Mouse (Mus musculus): ENCODE data around the gene Slc44a3.

- TF ChIP-seq CTCF (IDR thresholded peaks at IDR 0.05; ENCODE audit: borderline replicate concordance, extremely low read depth, insufficient read depth, insufficient read length) = no peak
- TF ChIP-seq POLR2A (IDR thresholded peaks at IDR 0.05; ENCODE audit: borderline replicate concordance, extremely low read depth, insufficient read depth, insufficient read length, poor library complexity, severe bottlenecking) = no peak
These were observed 120.8 kb downstream of the Slc44a3 start for GRCm38 (mm10) chr3:121411450-121411849.
